Mouse (Mus musculus) left cerebral cortex, postnatal 25 days (tissue): ENCODE measurements around the gene Sval3. TPM values are rescaled to one million over a fixed set of nuclear protein-coding genes. Genes with fewer than 3 reads are reported as not detected.

Experiments used
- DNase-seq, 2 experiments: peaks; one replicate each; pipeline ENCODE4 v3.0.0; 2022; ENCODE audit warnings: low spot score in 2 of 2, mixed read lengths in 1 of 2
- intact Hi-C: fragments of 180-260 bp; cut with DNase I; formaldehyde crosslinking; loops from one replicate; pipeline ENCODE4 v1.15.1; 2025
- total RNA-seq, 2 experiments: library from RNA; stranded (reverse); gene quantifications; 2 replicates each; pipeline ENCODE4 v1.2.3; 2021

Sval3 gene
- not detected for total RNA-seq

- intact Hi-C loops = no loop called here
- no peak for DNase-seq
Observed at GRCm38 (mm10) chr6:41967840-41968239, at the start of gene Sval3. Sval3 (plus strand) TSS chr6:41968140.

GRCm38 (mm10) chr6:41951330-41951729 lies 16.6 kb upstream of the Sval3 start, which contains the start of gene Sval1:
Sval1 (plus strand) TSS chr6:41951630.
- no peak for DNase-seq
- intact Hi-C loops = no loop called here

Other genes starting within 250 kb of the Sval3 start
- gene Olfr459, start 193.0 kb upstream of the Sval3 start, total RNA-seq = not detected
- gene Pip, start 120.6 kb upstream of the Sval3 start, total RNA-seq = not detected
- gene Sval2, start 115.2 kb upstream of the Sval3 start, total RNA-seq = not detected
- gene Sval1, start 16.5 kb upstream of the Sval3 start, total RNA-seq = not detected
- not detected for gene Sva, start 70.3 kb downstream of the Sval3 start, total RNA-seq
- not detected for gene Tas2r139, start 172.8 kb downstream of the Sval3 start, total RNA-seq
- gene Tas2r144, start 247.2 kb downstream of the Sval3 start, total RNA-seq = not detected